Mouse (Mus musculus) MEL-GATA-1-ER (cell line): ENCODE measurements around the gene Rftn1.

Source experiments
- DNase-seq: peaks from one replicate; pipeline ENCODE4 v3.0.0-alpha.2; 2012; ENCODE audit warnings: low read depth; ENCODE audit errors: extremely low read depth

The Rftn1 gene

GRCm38 (mm10) chr17:50067774-50068680 lies 122.4 kb downstream of the Rftn1 start:
- DNase-seq, result no peak

GRCm38 (mm10) chr17:50066822-50067713 lies 123.4 kb downstream of the Rftn1 start:
- DNase-seq, result no peak

GRCm38 (mm10) chr17:50063832-50064627 lies 126.4 kb downstream of the Rftn1 start:
- DNase-seq, result no peak

GRCm38 (mm10) chr17:50062649-50063048 lies 127.8 kb downstream of the Rftn1 start:
- no peak for DNase-seq

- DNase-seq, result no peak
Measured at GRCm38 (mm10) chr17:50061446-50061845, 129.0 kb downstream of the Rftn1 start.

GRCm38 (mm10) chr17:50060220-50060619 lies 130.3 kb downstream of the Rftn1 start:
- no peak for DNase-seq

GRCm38 (mm10) chr17:50059417-50059816 lies 131.1 kb downstream of the Rftn1 start:
- no peak for DNase-seq

- no peak for DNase-seq
Measured at GRCm38 (mm10) chr17:50055154-50055756, 135.2 kb downstream of the Rftn1 start.

- no peak for DNase-seq
Measured at GRCm38 (mm10) chr17:50054586-50054985, 135.9 kb downstream of the Rftn1 start.

GRCm38 (mm10) chr17:50053961-50054360 lies 136.5 kb downstream of the Rftn1 start:
- no peak for DNase-seq

- no peak for DNase-seq
Measured at GRCm38 (mm10) chr17:50052741-50053468, 137.6 kb downstream of the Rftn1 start.

- DNase-seq, result no peak
Measured at GRCm38 (mm10) chr17:50050456-50050855, 140.0 kb downstream of the Rftn1 start.

- DNase-seq, result no peak
Measured at GRCm38 (mm10) chr17:50048209-50048608, 142.3 kb downstream of the Rftn1 start.

GRCm38 (mm10) chr17:50047182-50047581 lies 143.3 kb downstream of the Rftn1 start:
- DNase-seq, result no peak

- no peak for DNase-seq
Measured at GRCm38 (mm10) chr17:50040727-50041410, 149.6 kb downstream of the Rftn1 start.

GRCm38 (mm10) chr17:50037882-50038665 lies 152.4 kb downstream of the Rftn1 start:
- DNase-seq, result no peak

- no peak for DNase-seq
Measured at GRCm38 (mm10) chr17:50037416-50037815, 153.1 kb downstream of the Rftn1 start.

- no peak for DNase-seq
Measured at GRCm38 (mm10) chr17:50036751-50037385, 153.6 kb downstream of the Rftn1 start.
